Mouse (Mus musculus) thymus, postnatal 25 days (tissue): ENCODE measurements around the gene Akr1c13.
A peak's percentile ranks its signal among the peaks of the same experiment; 100 is the strongest.
"Not testable (repeated sequence)": the region's sequence is repeated elsewhere in the genome, so short reads cannot be mapped to it uniquely, and the experiment has no call there.

Experiments
- DNase-seq: peaks from one replicate; pipeline ENCODE4 v3.0.0; 2022

Akr1c13 gene

GRCm38 (mm10) chr13:4190904-4191303 is at the start of gene Akr1c13:
TSS of gene Akr1c13 (plus strand) at chr13:4191150.
- DNase-seq: peak; percentile 5

GRCm38 (mm10) chr13:4144261-4144660 is 46.7 kb upstream of the Akr1c13 start:
- DNase-seq: no peak

- no peak for DNase-seq
Measured at GRCm38 (mm10) chr13:4150518-4150917, 40.4 kb upstream of the Akr1c13 start, which contains the start of gene Akr1c18. TSS of gene Akr1c18 (minus strand) at chr13:4150654.

GRCm38 (mm10) chr13:4152908-4153307 is 38.0 kb upstream of the Akr1c13 start:
- no peak for DNase-seq

- no peak for DNase-seq
Measured at GRCm38 (mm10) chr13:4153593-4153992, 37.4 kb upstream of the Akr1c13 start.

GRCm38 (mm10) chr13:4155286-4155685 is 35.7 kb upstream of the Akr1c13 start:
- no peak for DNase-seq

- DNase-seq: no peak
Measured at GRCm38 (mm10) chr13:4168006-4168405, 22.9 kb upstream of the Akr1c13 start.

GRCm38 (mm10) chr13:4172978-4173377 is 18.0 kb upstream of the Akr1c13 start:
- no peak for DNase-seq

GRCm38 (mm10) chr13:4181321-4181720 is 9.6 kb upstream of the Akr1c13 start:
- DNase-seq: not testable (repeated sequence)

- no peak for DNase-seq
Measured at GRCm38 (mm10) chr13:4183116-4183515, 7.8 kb upstream of the Akr1c13 start.

GRCm38 (mm10) chr13:4186641-4187411 is 4.1 kb upstream of the Akr1c13 start:
- not testable (repeated sequence) for DNase-seq

GRCm38 (mm10) chr13:4188174-4188573 is 2.8 kb upstream of the Akr1c13 start:
- no peak for DNase-seq

GRCm38 (mm10) chr13:4192511-4192910 is 1.6 kb downstream of the Akr1c13 start:
- no peak for DNase-seq

GRCm38 (mm10) chr13:4206147-4206903 is 15.4 kb downstream of the Akr1c13 start:
- no peak for DNase-seq

GRCm38 (mm10) chr13:4211560-4212299 is 20.8 kb downstream of the Akr1c13 start:
- DNase-seq: no peak

GRCm38 (mm10) chr13:4212309-4212708 is 21.4 kb downstream of the Akr1c13 start:
- DNase-seq: no peak

GRCm38 (mm10) chr13:4215496-4215895 is 24.5 kb downstream of the Akr1c13 start:
- DNase-seq: not testable (repeated sequence)

GRCm38 (mm10) chr13:4228441-4228840 is 37.5 kb downstream of the Akr1c13 start, which contains the start of gene Akr1c19:
TSS of gene Akr1c19 (plus strand) at chr13:4228700.
- DNase-seq: no peak

GRCm38 (mm10) chr13:4230841-4231623 is 40.1 kb downstream of the Akr1c13 start:
- no peak for DNase-seq

- no peak for DNase-seq
Measured at GRCm38 (mm10) chr13:4233135-4233534, 42.2 kb downstream of the Akr1c13 start.

GRCm38 (mm10) chr13:4233536-4234172 is 42.7 kb downstream of the Akr1c13 start:
- no peak for DNase-seq
